Mouse (Mus musculus): ENCODE measurements around the gene Nprl2. TPM values are rescaled to one million over a fixed set of nuclear protein-coding genes. Genes with fewer than 3 reads are reported as not detected.

Nprl2 gene
- polyA plus RNA-seq, 1 experiment, result 0.37 TPM

- H3K36me3 ChIP-seq (replicated peaks; ENCODE audit: low read length), result peaks cover 31% of the 10 kb centered on the region
- H3K4me3 ChIP-seq (replicated peaks), result peak within 1 kb of the TSS; percentile 100
- peaks cover 49% of the 10 kb centered on the region for H3K4me1 ChIP-seq
- TF ChIP-seq FLI1 (IDR thresholded peaks at IDR 0.05; ENCODE audit: low read length) (no peak), GATA1 (IDR thresholded peaks at IDR 0.05; ENCODE audit: borderline replicate concordance, low read length) (no peak)
- H3K27me3 ChIP-seq (replicated peaks), result peaks cover 7% of the 10 kb centered on the region
- H3K9me3 ChIP-seq, result no peaks in the 10 kb centered on the region
Observed at GRCm38 (mm10) chr9:107533791-107534407, 8.1 kb upstream of the Nprl2 start, which contains the start of gene Tmem115. TSS of gene Tmem115 (plus strand) at chr9:107533945.

DNA sequence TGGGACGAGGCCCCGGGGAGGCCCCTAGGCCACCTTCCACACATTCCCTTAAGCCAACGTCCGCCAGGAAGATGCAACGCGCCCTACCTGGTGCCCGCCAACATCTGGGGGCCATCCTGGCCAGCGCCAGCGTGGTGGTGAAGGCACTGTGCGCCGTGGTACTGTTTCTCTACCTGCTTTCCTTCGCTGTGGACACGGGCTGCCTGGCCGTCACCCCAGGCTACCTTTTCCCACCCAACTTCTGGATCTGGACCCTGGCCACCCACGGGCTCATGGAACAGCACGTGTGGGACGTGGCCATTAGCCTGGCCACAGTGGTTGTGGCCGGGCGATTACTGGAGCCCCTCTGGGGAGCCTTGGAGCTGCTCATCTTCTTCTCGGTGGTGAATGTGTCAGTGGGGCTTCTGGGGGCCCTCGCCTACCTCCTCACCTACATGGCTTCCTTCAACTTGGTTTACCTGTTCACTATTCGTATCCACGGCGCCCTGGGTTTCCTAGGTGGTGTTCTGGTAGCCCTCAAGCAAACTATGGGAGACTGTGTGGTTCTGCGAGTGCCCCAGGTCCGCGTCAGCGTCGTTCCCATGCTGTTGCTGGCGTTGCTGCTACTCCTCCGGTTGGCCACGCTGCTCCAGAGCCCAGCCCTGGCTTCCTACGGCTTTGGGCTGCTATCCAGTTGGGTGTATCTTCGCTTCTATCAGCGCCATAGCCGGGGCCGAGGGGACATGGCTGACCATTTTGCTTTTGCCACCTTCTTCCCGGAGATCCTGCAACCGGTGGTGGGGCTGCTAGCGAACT lies 7.4 kb upstream of the Nprl2 start:
- TF ChIP-seq GATA1 (IDR thresholded peaks at IDR 0.05; ENCODE audit: borderline replicate concordance, low read length) (no peak), FLI1 (IDR thresholded peaks at IDR 0.05; ENCODE audit: low read length) (no peak)
- peaks cover 38% of the 10 kb centered on the region for H3K36me3 ChIP-seq (replicated peaks; ENCODE audit: low read length)
- peaks cover 7% of the 10 kb centered on the region for H3K27me3 ChIP-seq (replicated peaks)
- peaks cover 50% of the 10 kb centered on the region for H3K4me1 ChIP-seq
- no peaks in the 10 kb centered on the region for H3K9me3 ChIP-seq
- H3K4me3 ChIP-seq (replicated peaks), result peak overlapping the region; percentile 100

- Histone ChIP-seq H3K27me3 (replicated peaks) (no peaks in the 10 kb centered on the region), H3K4me3 (replicated peaks) (no peak overlapping the region), H3K36me3 (replicated peaks; ENCODE audit: low read length) (peaks cover 49% of the 10 kb centered on the region), H3K4me1 (peaks cover 80% of the 10 kb centered on the region), H3K9me3 (no peaks in the 10 kb centered on the region)
- TF ChIP-seq FLI1 (IDR thresholded peaks at IDR 0.05; ENCODE audit: low read length) (no peak), GATA1 (IDR thresholded peaks at IDR 0.05; ENCODE audit: borderline replicate concordance, low read length) (no peak)
Observed at GRCm38 (mm10) chr9:107538231-107538630, 3.8 kb upstream of the Nprl2 start.

DNA sequence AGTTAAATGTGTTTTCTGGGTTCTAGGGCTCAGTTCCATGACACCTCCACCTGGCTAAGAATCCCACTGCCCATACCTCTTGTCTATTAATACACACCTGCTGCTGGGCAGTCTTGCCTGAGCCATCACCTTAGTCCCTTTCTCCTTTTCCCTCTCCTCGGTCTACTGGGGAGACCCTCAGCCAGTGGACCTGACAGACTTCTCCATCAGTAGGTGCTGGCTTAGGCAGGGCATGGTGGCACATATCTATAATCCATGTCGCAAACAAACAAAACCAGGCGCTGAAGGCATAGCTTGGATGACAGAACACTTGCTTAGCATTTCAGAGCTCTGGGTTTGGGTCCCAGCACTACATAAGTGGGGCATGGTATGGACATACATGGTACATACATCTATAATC lies 3.3 kb upstream of the Nprl2 start:
- Histone ChIP-seq H3K36me3 (replicated peaks; ENCODE audit: low read length) (peaks cover 53% of the 10 kb centered on the region), H3K9me3 (no peaks in the 10 kb centered on the region), H3K27me3 (replicated peaks) (no peaks in the 10 kb centered on the region), H3K4me1 (peaks cover 79% of the 10 kb centered on the region), H3K4me3 (replicated peaks) (no peak overlapping the region)
- TF ChIP-seq FLI1 (IDR thresholded peaks at IDR 0.05; ENCODE audit: low read length), result no peak
- TF ChIP-seq GATA1 (IDR thresholded peaks at IDR 0.05; ENCODE audit: borderline replicate concordance, low read length), result no peak

- Histone ChIP-seq H3K36me3 (replicated peaks; ENCODE audit: low read length) (peaks cover 64% of the 10 kb centered on the region), H3K9me3 (no peaks in the 10 kb centered on the region), H3K4me1 (peaks cover 74% of the 10 kb centered on the region), H3K27me3 (replicated peaks) (no peaks in the 10 kb centered on the region), H3K4me3 (replicated peaks) (peak overlapping the region; percentile 34)
- no peak for TF ChIP-seq FLI1 (IDR thresholded peaks at IDR 0.05; ENCODE audit: low read length)
- TF ChIP-seq GATA1 (IDR thresholded peaks at IDR 0.05; ENCODE audit: borderline replicate concordance, low read length), result no peak
Observed at GRCm38 (mm10) chr9:107539940-107540339, 2.1 kb upstream of the Nprl2 start.

DNA sequence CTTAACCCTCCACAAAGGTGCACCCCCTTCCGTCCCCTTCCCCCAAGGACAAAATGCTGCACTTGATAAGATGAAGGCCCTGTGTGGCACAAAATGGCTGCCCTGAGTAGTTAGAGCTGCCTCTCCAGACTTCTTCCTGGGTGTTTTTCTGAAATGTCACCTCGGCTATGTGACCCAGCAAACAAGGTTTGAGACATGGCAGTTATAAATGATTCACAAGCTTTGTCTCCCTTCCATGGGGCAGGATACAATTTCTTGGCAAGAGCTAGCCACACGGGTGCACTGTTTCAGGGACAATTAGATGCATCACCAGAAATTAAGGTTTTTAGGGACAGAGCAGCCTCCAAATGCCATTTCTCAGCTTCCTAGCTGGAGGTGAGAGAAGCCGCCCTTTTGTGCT lies 1.6 kb upstream of the Nprl2 start:
- H3K9me3 ChIP-seq, result no peaks in the 10 kb centered on the region
- H3K4me1 ChIP-seq, result peaks cover 74% of the 10 kb centered on the region
- H3K4me3 ChIP-seq (replicated peaks), result no peak overlapping the region
- TF ChIP-seq GATA1 (IDR thresholded peaks at IDR 0.05; ENCODE audit: borderline replicate concordance, low read length), result no peak
- TF ChIP-seq FLI1 (IDR thresholded peaks at IDR 0.05; ENCODE audit: low read length), result no peak
- no peaks in the 10 kb centered on the region for H3K27me3 ChIP-seq (replicated peaks)
- peaks cover 69% of the 10 kb centered on the region for H3K36me3 ChIP-seq (replicated peaks; ENCODE audit: low read length)

DNA sequence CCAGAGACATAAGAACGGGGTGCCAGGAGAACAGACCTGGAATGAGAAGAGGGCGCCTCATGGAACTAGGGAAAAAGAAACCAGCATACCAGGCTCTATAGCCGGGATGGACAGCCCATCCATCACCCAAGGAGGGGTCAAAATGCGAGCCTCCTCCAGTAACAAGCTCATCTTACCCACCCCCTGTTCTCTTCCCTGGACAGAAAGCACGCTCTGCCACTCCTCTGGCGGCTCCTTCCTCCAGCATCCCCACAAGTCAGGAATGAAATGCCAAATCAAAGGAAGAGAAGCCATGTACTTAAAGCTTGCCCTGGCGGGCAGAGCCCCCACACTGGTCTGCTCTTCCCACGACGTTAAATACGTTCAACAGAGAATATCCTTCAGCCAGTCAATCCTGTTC lies 1.0 kb upstream of the Nprl2 start:
- Histone ChIP-seq H3K4me3 (replicated peaks) (peak overlapping the region; percentile 94), H3K9me3 (no peaks in the 10 kb centered on the region), H3K36me3 (replicated peaks; ENCODE audit: low read length) (peaks cover 67% of the 10 kb centered on the region), H3K27me3 (replicated peaks) (no peaks in the 10 kb centered on the region), H3K4me1 (peaks cover 74% of the 10 kb centered on the region)
- TF ChIP-seq FLI1 (IDR thresholded peaks at IDR 0.05; ENCODE audit: low read length), result no peak
- no peak for TF ChIP-seq GATA1 (IDR thresholded peaks at IDR 0.05; ENCODE audit: borderline replicate concordance, low read length)

GRCm38 (mm10) chr9:107542352-107542686 lies 293 bp downstream of the Nprl2 start:
- no peak for TF ChIP-seq FLI1 (IDR thresholded peaks at IDR 0.05; ENCODE audit: low read length)
- TF ChIP-seq GATA1 (IDR thresholded peaks at IDR 0.05; ENCODE audit: borderline replicate concordance, low read length), result no peak
- Histone ChIP-seq H3K4me1 (peaks cover 74% of the 10 kb centered on the region), H3K9me3 (no peaks in the 10 kb centered on the region), H3K36me3 (replicated peaks; ENCODE audit: low read length) (peaks cover 61% of the 10 kb centered on the region), H3K4me3 (replicated peaks) (peak overlapping the region; percentile 94), H3K27me3 (replicated peaks) (no peaks in the 10 kb centered on the region)

DNA sequence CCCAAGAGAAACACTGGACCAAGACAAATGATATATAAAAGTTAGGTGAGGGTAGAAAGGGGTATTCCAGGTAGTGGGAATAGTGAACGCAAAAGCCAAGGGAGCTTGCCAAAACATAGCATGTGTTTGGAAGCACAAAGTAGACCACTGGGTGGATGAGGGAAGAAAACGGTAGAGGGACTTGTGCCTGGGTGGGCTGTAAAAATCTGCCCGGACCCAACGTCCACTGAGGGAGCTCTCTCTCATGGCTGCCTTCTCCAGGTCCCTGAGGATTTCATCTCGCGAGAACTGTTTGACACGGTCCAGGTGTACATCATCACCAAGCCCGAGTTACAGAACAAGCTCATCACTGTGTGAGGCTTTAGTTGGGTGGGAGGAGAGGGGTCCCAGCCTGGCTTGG lies 695 bp downstream of the Nprl2 start:
- TF ChIP-seq FLI1 (IDR thresholded peaks at IDR 0.05; ENCODE audit: low read length) (no peak), GATA1 (IDR thresholded peaks at IDR 0.05; ENCODE audit: borderline replicate concordance, low read length) (no peak)
- Histone ChIP-seq H3K4me1 (peaks cover 74% of the 10 kb centered on the region), H3K9me3 (no peaks in the 10 kb centered on the region), H3K36me3 (replicated peaks; ENCODE audit: low read length) (peaks cover 57% of the 10 kb centered on the region), H3K27me3 (replicated peaks) (no peaks in the 10 kb centered on the region), H3K4me3 (replicated peaks) (peak overlapping the region; percentile 94)

DNA sequence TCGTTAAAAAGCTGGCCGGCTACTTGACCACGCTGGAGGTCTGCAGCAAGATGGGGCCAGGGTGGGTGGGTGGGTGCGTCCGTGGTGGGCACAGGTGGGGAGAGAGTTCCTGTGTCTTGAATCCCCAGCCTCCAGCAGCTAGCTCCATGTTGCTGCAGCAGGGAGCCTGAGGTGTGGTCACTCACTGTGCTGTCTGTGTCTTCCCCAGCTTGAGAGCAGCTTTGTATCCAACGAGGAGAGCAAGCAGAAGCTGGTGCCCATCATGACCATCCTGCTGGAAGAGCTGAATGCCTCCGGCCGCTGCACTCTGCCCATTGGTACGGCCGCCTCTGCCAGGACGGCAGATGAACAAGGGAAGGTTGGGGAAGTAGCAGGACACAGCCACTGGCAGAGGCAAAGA lies 1.3 kb downstream of the Nprl2 start:
- Histone ChIP-seq H3K9me3 (no peaks in the 10 kb centered on the region), H3K4me1 (peaks cover 74% of the 10 kb centered on the region), H3K4me3 (replicated peaks) (no peak overlapping the region), H3K36me3 (replicated peaks; ENCODE audit: low read length) (peaks cover 51% of the 10 kb centered on the region), H3K27me3 (replicated peaks) (no peaks in the 10 kb centered on the region)
- TF ChIP-seq FLI1 (IDR thresholded peaks at IDR 0.05; ENCODE audit: low read length) (no peak), GATA1 (IDR thresholded peaks at IDR 0.05; ENCODE audit: borderline replicate concordance, low read length) (no peak)

All from megakaryocyte, embryonic 14.5 days (primary cell).